Mouse (Mus musculus) Muller cell, postnatal 12 days (primary cell): ENCODE measurements around the gene Slc22a4.
"Not testable (repeated sequence)": the region's sequence is repeated elsewhere in the genome, so short reads cannot be mapped to it uniquely, and the experiment has no call there.

ENCODE experiments used
- DNase-seq: peaks from one replicate; pipeline ENCODE4 v3.0.0-alpha.2; 2015; ENCODE audit errors: inconsistent ontology term

Gene Slc22a4

DNA sequence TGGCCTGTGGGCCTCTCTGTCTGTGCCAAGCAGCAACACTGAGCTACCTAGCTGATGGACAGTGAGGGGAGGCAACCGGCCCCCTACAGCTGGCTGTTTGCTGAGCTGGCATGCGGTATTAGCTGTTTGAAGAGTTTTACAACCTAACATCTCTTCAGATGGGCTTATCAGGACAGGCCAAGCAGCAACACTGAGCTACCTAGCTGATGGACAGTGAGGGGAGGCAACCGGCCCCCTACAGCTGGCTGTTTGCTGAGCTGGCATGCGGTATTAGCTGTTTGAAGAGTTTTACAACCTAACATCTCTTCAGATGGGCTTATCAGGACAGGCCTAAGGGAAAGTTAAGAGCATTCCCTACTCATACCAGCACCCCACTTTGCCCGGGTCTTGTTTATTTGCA lies 21.5 kb downstream of the Slc22a4 start:
- DNase-seq: not testable (repeated sequence)

- DNase-seq: no peak
These were observed 23.2 kb downstream of the Slc22a4 start for GRCm38 (mm10) chr11:54004734-54005133.

- DNase-seq: peak; percentile 91
These were observed 23.7 kb downstream of the Slc22a4 start for GRCm38 (mm10) chr11:54004221-54004620.

DNA sequence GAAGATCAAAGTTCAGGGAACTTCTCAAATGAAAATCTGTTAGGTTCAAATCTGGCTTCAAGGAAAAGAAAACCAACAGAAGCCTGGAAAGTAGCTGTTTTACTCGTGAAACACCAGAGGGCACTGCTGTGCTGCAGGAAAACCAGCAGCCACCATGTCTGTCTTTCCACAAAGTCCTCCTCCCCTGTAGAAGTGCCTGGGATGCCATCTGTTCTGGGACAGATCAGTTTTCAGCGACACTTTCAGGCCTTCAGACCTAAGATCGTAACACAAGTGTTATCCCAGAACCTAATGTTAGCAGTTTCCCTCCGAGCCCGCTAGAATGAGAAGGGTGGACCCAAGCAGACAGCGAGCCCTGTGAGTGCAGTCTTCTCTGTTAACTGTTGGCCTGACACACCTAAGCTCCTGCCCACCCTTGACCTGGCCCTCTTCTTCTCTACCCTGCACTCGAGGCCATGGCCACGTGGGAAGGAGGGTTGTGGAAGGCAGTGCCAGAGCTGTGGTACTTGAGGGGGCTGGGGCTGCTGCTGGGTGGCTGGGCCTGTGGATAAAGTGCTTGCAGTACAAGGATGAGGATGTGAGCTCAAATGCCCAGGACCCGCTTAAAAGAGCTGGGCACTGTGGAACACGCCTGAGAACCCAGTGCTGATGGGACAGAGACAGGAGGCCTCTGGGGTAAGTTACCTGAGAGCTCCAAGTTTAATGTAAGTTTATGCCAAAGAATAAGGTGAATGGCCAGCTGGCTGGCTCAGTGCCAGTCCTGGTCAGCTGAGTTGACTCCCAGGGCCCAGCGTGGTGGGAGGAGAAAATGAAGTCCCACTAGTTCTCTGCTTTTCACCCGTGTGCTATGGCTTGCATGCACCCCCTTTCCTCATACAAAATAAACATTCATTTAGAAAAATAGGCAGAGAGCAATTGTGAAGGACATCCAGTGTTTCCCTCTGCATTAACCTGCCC lies 24.9 kb downstream of the Slc22a4 start:
- peak; percentile 76 for DNase-seq

DNA sequence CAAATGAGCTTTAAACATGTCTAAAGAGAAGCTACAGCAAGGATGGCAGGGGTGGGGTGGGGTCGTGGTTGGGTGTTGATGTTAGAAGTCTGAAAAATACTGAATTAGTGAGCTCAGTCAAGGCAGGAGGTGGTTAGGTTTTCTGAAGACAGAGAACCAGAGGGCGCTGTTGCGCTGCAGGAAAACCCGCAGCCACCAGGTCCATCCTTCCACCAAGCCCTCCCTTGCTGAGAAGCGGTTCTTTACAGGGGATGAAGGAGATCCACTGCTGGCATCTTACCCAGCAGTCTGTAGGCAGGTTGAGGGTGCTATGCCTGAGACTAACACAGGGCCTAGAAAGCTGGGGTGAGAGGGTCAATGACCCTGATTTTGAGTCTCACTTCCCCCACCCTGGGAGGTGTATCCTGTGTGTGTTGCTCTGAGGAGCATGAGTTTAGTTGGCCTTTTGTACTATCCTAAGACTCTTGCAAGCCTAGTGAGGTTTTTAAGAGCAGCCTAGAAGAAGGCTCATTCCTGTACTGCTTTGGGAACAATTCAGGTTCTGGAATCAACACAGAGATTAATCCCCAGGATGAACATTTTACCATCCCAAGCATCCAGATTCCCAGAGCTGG lies 25.6 kb downstream of the Slc22a4 start:
- peak; percentile 60 for DNase-seq

DNA sequence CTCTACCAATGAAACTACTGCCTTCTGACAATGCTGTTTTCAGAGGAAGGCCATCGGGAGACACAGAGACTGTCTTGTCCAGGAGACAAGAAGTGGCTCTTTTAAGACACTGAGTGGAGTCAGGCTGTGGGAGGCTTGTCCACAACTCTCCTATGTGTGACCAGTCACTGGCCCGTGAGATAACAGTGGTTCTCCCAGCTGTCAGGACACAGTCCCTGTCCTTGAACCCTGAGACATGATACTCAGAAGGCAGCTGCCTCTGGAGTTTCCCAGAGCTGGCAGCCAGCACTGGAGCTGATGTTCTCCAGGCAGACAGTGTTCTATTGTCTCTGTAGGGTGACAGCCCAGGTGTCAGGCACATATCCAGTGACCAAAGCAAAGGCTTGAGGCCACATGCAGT lies 30.2 kb downstream of the Slc22a4 start:
- DNase-seq: no peak

DNA sequence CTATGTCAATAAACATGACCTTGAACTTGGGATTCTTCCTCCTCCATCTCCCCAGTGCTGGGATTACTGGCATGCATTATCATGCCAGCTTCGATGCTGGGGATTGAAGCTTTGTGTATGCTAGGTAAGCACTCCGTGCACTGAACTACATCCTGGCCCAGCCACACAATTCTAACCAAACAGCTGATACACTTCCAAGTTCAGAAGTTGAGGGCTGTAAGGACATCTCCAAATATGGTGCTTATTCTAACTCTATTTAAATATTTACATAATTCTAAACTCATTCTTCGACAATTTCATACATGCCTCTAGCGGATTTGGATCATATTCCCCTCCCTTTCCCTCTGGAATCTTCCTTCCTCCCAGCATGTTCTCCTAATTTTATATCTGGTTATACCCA lies 35.6 kb downstream of the Slc22a4 start:
- DNase-seq: no peak

DNA sequence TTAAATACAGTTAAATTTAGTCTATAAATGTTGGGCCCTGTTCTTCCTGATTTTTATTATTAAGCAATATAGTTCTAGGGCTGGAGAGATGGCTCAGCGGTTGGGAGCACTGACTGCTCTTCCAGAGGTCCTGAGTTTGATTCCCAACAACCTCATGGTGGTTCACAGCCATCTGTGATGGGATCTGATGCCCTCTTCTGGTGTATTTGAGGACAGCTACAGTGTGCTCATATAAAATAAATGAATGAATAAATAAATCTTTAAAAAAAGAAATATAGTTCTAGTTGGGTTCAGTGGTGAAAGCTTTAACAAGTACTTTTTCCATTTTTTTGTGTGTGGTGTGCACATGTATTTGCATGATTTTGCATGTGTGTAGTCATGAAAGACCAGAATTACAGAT lies 38.7 kb downstream of the Slc22a4 start:
- no peak for DNase-seq

DNA sequence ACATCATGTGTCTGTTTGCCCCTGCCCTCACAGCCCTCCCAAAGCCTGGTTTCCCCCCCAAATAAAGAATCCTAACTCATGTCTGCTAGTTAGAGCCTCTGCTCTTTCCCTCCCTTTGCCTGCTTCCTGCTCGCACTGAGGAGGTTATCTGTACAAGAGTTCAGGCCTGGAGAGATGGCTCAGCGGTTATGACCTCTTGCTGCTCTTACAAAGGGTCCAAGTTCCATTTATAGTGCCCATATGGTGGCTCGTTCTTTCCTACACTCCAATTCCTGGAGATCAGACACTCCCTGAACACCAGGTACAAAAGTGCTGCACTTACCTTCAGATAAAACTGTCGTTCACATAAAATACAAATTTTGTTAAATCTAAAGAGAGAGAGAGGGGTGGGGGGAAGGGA lies 39.8 kb downstream of the Slc22a4 start:
- no peak for DNase-seq

- DNase-seq: no peak
These were observed 46.5 kb downstream of the Slc22a4 start for GRCm38 (mm10) chr11:53981396-53981795.

DNA sequence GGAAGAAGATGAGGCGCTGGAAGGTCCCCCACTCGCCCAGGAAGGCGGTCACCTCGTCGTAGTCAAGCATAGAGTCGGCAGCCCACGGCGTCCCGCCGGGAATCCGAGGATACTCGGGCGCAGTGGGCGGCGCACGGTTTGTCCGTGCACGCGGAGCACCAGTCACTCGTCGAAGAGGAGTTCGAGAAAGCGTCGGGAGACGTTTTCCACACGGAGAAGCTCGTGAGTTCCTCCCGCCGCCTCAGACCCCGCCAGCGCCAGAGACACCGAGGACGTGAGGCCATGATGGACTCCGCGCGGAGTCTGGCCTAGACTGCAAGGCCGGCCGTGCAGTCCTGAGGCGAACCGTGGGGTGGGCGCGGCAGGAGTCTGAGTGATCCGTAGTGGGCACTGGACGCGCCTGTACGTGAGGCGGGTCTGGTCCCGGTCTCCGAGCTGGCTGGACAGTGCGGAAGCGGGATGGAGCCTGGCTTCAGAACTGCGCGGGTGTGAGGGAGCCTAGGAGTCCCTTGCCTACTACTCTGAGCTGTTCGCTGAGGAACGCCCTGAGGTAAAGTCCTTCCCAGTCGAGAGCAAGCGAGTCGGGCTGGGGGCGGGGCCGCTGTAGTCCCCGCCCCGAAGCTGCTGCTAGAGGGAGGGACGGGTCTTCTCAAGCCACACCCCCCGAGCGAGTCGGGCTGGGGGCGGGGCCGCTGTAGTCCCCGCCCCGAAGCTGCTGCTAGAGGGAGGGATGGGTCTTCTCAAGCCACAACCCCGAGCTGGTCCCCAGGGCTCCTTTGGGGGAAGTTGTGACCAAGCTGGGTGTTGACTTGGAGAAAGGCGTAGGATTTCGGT lies 47.9 kb downstream of the Slc22a4 start, which contains the start of gene Slc22a21:
Gene Slc22a21, minus strand, starts transcription at position 545 of the 834 bp plus-strand sequence.
- DNase-seq: peak; percentile 93

DNA sequence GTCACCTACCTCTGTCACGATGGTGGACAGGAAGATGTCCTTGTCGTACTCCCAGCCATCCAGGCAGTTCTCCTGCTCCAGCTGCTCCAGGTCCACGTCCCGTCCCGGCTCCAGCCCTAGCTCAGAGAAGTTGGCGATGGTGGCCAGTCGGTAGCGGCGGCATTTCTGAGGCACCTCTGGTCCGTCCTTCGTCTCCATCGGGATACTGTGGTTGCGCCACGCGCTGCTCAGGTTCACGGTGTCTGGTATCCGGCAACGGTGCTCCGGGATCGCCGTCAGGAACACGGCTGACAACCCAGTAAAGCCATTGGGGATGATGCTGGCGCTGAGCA lies 48.5 kb downstream of the Slc22a4 start:
- DNase-seq: not testable (repeated sequence)

DNA sequence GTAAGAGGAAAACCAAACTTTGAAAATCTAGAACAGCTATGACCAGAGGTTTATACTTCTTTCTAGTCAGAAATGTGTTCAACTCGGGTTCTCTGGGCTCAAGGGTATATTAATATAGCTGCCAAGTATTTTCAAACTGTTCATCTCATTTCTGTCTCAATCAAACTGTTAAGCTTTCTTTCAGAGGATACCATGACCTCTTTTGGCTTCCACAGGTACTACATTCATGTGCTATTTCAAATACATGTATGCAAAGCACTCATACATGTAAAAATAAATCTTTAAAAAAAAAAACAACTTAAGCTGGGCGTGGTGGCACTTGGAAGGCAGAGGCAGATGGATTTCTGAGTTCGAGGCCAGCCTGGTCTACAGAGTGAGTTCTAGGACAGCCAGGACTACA lies 50.2 kb downstream of the Slc22a4 start:
- DNase-seq: no peak

DNA sequence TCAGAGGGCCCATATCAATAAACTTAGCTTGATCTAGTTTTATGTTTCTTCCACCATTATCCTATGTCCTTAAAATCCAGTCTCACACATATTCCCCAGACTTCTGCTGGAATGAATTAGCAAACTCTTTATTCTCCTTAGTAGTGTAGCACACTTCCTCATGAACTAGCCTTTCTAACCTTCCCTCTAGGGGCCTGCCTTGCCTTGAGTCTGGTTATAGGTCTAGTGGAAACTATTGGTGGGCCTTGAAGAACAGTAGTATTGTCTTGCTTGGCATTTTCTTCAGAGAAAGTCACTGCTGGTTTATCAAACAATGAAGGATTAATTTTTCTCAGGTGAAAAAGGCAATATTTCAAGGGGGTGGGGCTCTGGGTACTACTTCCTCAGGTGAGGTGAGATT lies 52.3 kb downstream of the Slc22a4 start:
- DNase-seq: no peak

DNA sequence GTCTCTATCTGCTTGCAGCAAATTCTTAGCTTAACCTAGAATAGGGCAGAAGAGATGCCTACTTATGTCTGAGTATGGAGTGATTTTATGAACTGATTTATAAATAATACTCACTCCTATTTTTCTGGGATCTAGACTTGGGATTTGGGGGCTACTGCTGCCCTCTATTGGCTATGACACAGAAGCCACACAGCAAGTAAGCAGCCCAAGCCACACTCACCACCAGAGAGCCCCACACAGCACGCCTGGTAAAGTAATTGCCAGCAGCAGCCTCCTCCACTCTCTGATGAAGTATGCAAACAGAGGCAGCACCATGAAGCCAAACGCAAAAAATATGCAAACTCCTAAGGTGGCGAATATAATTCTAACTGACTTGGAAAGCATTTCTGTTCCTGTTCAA lies 68.9 kb downstream of the Slc22a4 start:
- DNase-seq: no peak

DNA sequence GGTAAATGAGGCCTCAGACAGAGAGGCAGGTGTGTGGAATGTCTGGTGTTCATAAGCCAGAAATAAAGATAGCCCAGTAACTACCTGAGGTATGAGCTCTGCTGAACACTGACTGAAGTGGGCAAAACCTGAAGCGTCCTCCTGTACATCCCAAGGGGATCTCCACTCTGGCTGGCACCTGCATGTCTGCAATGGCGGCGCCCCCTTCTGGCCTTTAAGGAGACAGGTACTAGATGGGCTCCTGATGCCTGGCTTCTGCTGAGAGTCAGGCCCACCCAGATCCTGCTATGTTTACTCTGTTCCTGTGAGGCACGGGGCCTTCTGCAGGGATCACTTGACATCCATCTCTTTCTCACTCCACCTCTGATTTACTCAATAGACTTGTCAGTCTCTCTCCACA lies 69.7 kb downstream of the Slc22a4 start:
- DNase-seq: not testable (repeated sequence)

- DNase-seq: peak; percentile 19
These were observed 71.3 kb downstream of the Slc22a4 start for GRCm38 (mm10) chr11:53956636-53957035.

DNA sequence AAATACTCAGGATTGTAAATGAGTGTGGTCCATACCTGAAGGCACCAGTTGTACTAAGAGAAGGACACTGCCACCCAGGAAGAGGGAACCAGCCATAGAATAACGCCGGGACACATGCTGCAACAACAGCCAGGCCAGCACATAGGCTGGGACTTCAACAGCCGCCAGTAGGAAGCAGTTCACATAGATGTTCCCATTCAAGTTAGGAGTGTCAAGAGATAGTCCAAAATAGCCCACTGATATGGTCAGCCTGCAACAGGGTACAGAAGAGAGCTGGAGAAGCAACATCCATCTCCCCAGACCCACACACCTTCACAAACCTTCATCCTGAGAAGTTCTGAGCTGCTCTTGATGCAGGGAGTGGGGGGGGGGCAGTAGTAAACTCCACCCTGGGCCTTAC lies 73.2 kb downstream of the Slc22a4 start:
- no peak for DNase-seq

GRCm38 (mm10) chr11:53950133-53950532 lies 77.8 kb downstream of the Slc22a4 start:
- DNase-seq: not testable (repeated sequence)
